Mouse (Mus musculus) intestine, embryonic 15.5 days (tissue): ENCODE data around the gene Acss1. TPM values are rescaled to one million over a fixed set of nuclear protein-coding genes. Genes with fewer than 3 reads are reported as not detected.

Experiments
- ATAC-seq: fragments of 200-750 bp; cut with Nextera tagmentation; 2 replicates; pipeline ENCODE4 v1.8.0; 2017; ENCODE audit warnings: moderate TSS enrichment, moderate library complexity
- H3K27ac ChIP-seq: fragments of 300-500 bp; sonication (generic); 2 replicates; pipeline ENCODE4 v1.5.1; 2015; ENCODE audit warnings: mild to moderate bottlenecking, inconsistent platforms
- H3K27me3 ChIP-seq: fragments of 300-500 bp; sonication (generic); replicated peaks from 2 replicates; pipeline ENCODE4 v1.6.1; 2015; ENCODE audit warnings: inconsistent platforms
- H3K36me3 ChIP-seq: fragments of 300-500 bp; sonication (generic); 2 replicates; pipeline ENCODE4 v1.6.1; 2015; ENCODE audit warnings: inconsistent platforms
- H3K4me1 ChIP-seq: fragments of 300-500 bp; sonication (generic); replicated peaks from 2 replicates; pipeline ENCODE4 v1.6.1; 2015; ENCODE audit warnings: inconsistent platforms
- H3K4me2 ChIP-seq: fragments of 300-500 bp; sonication (generic); replicated peaks from 2 replicates; pipeline ENCODE4 v1.6.1; 2015; ENCODE audit warnings: mild to moderate bottlenecking, inconsistent platforms
- H3K4me3 ChIP-seq: fragments of 300-500 bp; sonication (generic); replicated peaks from 2 replicates; pipeline ENCODE4 v1.5.1; 2015; ENCODE audit warnings: inconsistent platforms
- H3K9ac ChIP-seq: fragments of 300-500 bp; sonication (generic); 2 replicates; pipeline ENCODE4 v1.6.1; 2015; ENCODE audit warnings: inconsistent platforms
- H3K9me3 ChIP-seq: fragments of 300-500 bp; sonication (generic); 2 replicates; pipeline ENCODE4 v1.6.1; 2016; ENCODE audit warnings: inconsistent platforms
- WGBS: fragments of 180-500 bp; shearing (Covaris S2); methylation state at CpG from one replicate; pipeline ENCODE4 v1.1.7; 2015; 5-methylcytosine and 5-hydroxymethylcytosine counted together
- polyA plus RNA-seq: library from polyadenylated mRNA; unstranded; fragments of >200 nt; fragmentation: Nextera tagmentation; extraction: Ambion mirVana; gene quantifications from 2 replicates; pipeline ENCODE4 v1.2.1, GENCODE M21; 2015

Gene Acss1
- polyA plus RNA-seq, 1 experiment from 2014 or later: 20.4 TPM

- Histone ChIP-seq H3K27ac (no peak overlapping the region; the same call in 1 of the 2 replicates), H3K9ac (no peak overlapping the region)
Measured at GRCm38 (mm10) chr2:150664152-150664920, 4.0 kb downstream of the Acss1 start.

GRCm38 (mm10) chr2:150663255-150663654, 5.0 kb downstream of the Acss1 start:
- ATAC-seq: no peak
- Histone ChIP-seq H3K4me1 (peaks cover 10% of the 10 kb centered on the region), H3K36me3 (no peaks in the 10 kb centered on the region), H3K4me3 (no peak overlapping the region), H3K27me3 (no peaks in the 10 kb centered on the region), H3K9ac (no peak overlapping the region), H3K9me3 (no peaks in the 10 kb centered on the region), H3K27ac (peak overlapping the region; percentile 11; the same call in 1 of the 2 replicates), H3K4me2 (no peak overlapping the region)
- WGBS: 62% methylated on average over 9 of the region's 9 CpGs

More at GRCm38 (mm10) chr2:150664152-150664920, 4.0 kb downstream of the Acss1 start:
- no peak overlapping the region for H3K4me2 ChIP-seq
- no peak overlapping the region for H3K4me3 ChIP-seq
- no peaks in the 10 kb centered on the region for H3K36me3 ChIP-seq
- peaks cover 14% of the 10 kb centered on the region for H3K4me1 ChIP-seq
- no peaks in the 10 kb centered on the region for H3K9me3 ChIP-seq
- ATAC-seq: no peak
- no peaks in the 10 kb centered on the region for H3K27me3 ChIP-seq
- 79% methylated on average over 5 of the region's 5 CpGs for WGBS

- Histone ChIP-seq H3K9ac (no peak overlapping the region), H3K4me2 (no peak overlapping the region), H3K27ac (no peak overlapping the region), H3K4me3 (no peak overlapping the region), H3K36me3 (0 out of 2 replicates have a peak, but pooled peaks cover 6% of the 10 kb centered on the region), H3K9me3 (no peaks in the 10 kb centered on the region), H3K27me3 (no peaks in the 10 kb centered on the region), H3K4me1 (0 out of 2 replicates have a peak, but pooled peaks cover 4% of the 10 kb centered on the region)
- 84% methylated on average over 2 of the region's 2 CpGs for WGBS
- ATAC-seq: no peak
Measured at GRCm38 (mm10) chr2:150662007-150662406, 6.3 kb downstream of the Acss1 start.

GRCm38 (mm10) chr2:150660668-150661451, 7.4 kb downstream of the Acss1 start:
- Histone ChIP-seq H3K36me3 (0 out of 2 replicates have a peak, but pooled peaks cover 6% of the 10 kb centered on the region), H3K9me3 (no peaks in the 10 kb centered on the region), H3K27ac (no peak overlapping the region), H3K4me1 (0 out of 2 replicates have a peak, but pooled peaks cover 2% of the 10 kb centered on the region), H3K4me3 (no peak overlapping the region), H3K27me3 (no peaks in the 10 kb centered on the region), H3K9ac (no peak overlapping the region), H3K4me2 (no peak overlapping the region)
- WGBS: 66% methylated on average over 5 of the region's 5 CpGs
- no peak; the same call in 1 of the 2 replicates for ATAC-seq

- no peaks in the 10 kb centered on the region for H3K27me3 ChIP-seq
- no peak overlapping the region for H3K27ac ChIP-seq
- H3K4me1 ChIP-seq: no peaks in the 10 kb centered on the region
- ATAC-seq: no peak
- no peak overlapping the region for H3K4me3 ChIP-seq
- WGBS: 50% methylated on average over 4 of the region's 4 CpGs
- H3K4me2 ChIP-seq: no peak overlapping the region
- H3K9me3 ChIP-seq: no peaks in the 10 kb centered on the region
- no peak overlapping the region for H3K9ac ChIP-seq
- 0 out of 2 replicates have a peak, but pooled peaks cover 6% of the 10 kb centered on the region for H3K36me3 ChIP-seq
Measured at GRCm38 (mm10) chr2:150660049-150660448, 8.3 kb downstream of the Acss1 start.

GRCm38 (mm10) chr2:150656975-150657768, 11.1 kb downstream of the Acss1 start:
- ATAC-seq: peak; percentile 74

GRCm38 (mm10) chr2:150656112-150656511, 12.2 kb downstream of the Acss1 start:
- no peaks in the 10 kb centered on the region for H3K9me3 ChIP-seq
- no peak overlapping the region for H3K27ac ChIP-seq
- H3K4me1 ChIP-seq: peaks cover 3% of the 10 kb centered on the region
- no peak overlapping the region for H3K4me3 ChIP-seq
- no peak overlapping the region for H3K9ac ChIP-seq
- no peaks in the 10 kb centered on the region for H3K27me3 ChIP-seq
- H3K4me2 ChIP-seq: no peak overlapping the region
- 90% methylated on average over 3 of the region's 3 CpGs for WGBS
- H3K36me3 ChIP-seq: 0 out of 2 replicates have a peak, but pooled peaks cover 6% of the 10 kb centered on the region
- no peak for ATAC-seq

More at GRCm38 (mm10) chr2:150656975-150657768, 11.1 kb downstream of the Acss1 start:
- H3K4me1 ChIP-seq: no peaks in the 10 kb centered on the region
- H3K9ac ChIP-seq: no peak overlapping the region
- H3K4me3 ChIP-seq: no peak overlapping the region
- no peaks in the 10 kb centered on the region for H3K9me3 ChIP-seq
- no peaks in the 10 kb centered on the region for H3K27me3 ChIP-seq
- H3K36me3 ChIP-seq: 0 out of 2 replicates have a peak, but pooled peaks cover 6% of the 10 kb centered on the region
- no peak overlapping the region for H3K4me2 ChIP-seq
- 62% methylated on average over 8 of the region's 8 CpGs for WGBS
- no peak overlapping the region for H3K27ac ChIP-seq

GRCm38 (mm10) chr2:150655290-150655689, 13.0 kb downstream of the Acss1 start:
- Histone ChIP-seq H3K27me3 (no peaks in the 10 kb centered on the region), H3K27ac (no peak overlapping the region), H3K4me3 (no peak overlapping the region), H3K36me3 (0 out of 2 replicates have a peak, but pooled peaks cover 6% of the 10 kb centered on the region), H3K9ac (no peak overlapping the region), H3K9me3 (no peaks in the 10 kb centered on the region), H3K4me1 (peaks cover 7% of the 10 kb centered on the region), H3K4me2 (no peak overlapping the region)
- 78% methylated on average over 6 of the region's 6 CpGs for WGBS
- no peak for ATAC-seq

- 0 out of 2 replicates have a peak, but pooled peaks cover 6% of the 10 kb centered on the region for H3K36me3 ChIP-seq
- H3K4me3 ChIP-seq: no peak overlapping the region
- no peak overlapping the region for H3K27ac ChIP-seq
- WGBS: 80% methylated on average over 2 of the region's 2 CpGs
- no peak for ATAC-seq
- H3K27me3 ChIP-seq: no peaks in the 10 kb centered on the region
- no peak overlapping the region for H3K9ac ChIP-seq
- H3K9me3 ChIP-seq: no peaks in the 10 kb centered on the region
- H3K4me2 ChIP-seq: no peak overlapping the region
- peaks cover 7% of the 10 kb centered on the region for H3K4me1 ChIP-seq
Measured at GRCm38 (mm10) chr2:150654814-150655213, 13.5 kb downstream of the Acss1 start.

GRCm38 (mm10) chr2:150651366-150651765, 16.9 kb downstream of the Acss1 start:
- H3K9ac ChIP-seq: no peak overlapping the region

GRCm38 (mm10) chr2:150650511-150651074, 17.7 kb downstream of the Acss1 start:
- H3K27me3 ChIP-seq: no peaks in the 10 kb centered on the region
- ATAC-seq: peak; percentile 57
- H3K36me3 ChIP-seq: no peaks in the 10 kb centered on the region
- H3K4me1 ChIP-seq: peaks cover 10% of the 10 kb centered on the region
- H3K4me3 ChIP-seq: no peak overlapping the region
- no peak overlapping the region for H3K9ac ChIP-seq
- H3K9me3 ChIP-seq: no peaks in the 10 kb centered on the region
- WGBS: 16% methylated on average over 7 of the region's 7 CpGs
- no peak overlapping the region for H3K4me2 ChIP-seq
- H3K27ac ChIP-seq: peak overlapping the region; percentile 82

More at GRCm38 (mm10) chr2:150651366-150651765, 16.9 kb downstream of the Acss1 start:
- H3K27ac ChIP-seq: peak overlapping the region; percentile 82
- no peak overlapping the region for H3K4me2 ChIP-seq
- no peak overlapping the region for H3K4me3 ChIP-seq
- H3K4me1 ChIP-seq: peaks cover 7% of the 10 kb centered on the region
- H3K27me3 ChIP-seq: no peaks in the 10 kb centered on the region
- no peaks in the 10 kb centered on the region for H3K36me3 ChIP-seq
- H3K9me3 ChIP-seq: no peaks in the 10 kb centered on the region
- peak; percentile 24 for ATAC-seq
- WGBS: 29% methylated on average over 9 of the region's 9 CpGs
